Mouse (Mus musculus) thymus, adult 18-20 months (tissue): ENCODE data around the gene Zc3h18.

Experiments
- DNase-seq, 2 experiments: peaks; one replicate each; pipeline ENCODE4 v3.0.0; 2022; ENCODE audit warnings: mixed read lengths in 2 of 2

The Zc3h18 gene

DNA sequence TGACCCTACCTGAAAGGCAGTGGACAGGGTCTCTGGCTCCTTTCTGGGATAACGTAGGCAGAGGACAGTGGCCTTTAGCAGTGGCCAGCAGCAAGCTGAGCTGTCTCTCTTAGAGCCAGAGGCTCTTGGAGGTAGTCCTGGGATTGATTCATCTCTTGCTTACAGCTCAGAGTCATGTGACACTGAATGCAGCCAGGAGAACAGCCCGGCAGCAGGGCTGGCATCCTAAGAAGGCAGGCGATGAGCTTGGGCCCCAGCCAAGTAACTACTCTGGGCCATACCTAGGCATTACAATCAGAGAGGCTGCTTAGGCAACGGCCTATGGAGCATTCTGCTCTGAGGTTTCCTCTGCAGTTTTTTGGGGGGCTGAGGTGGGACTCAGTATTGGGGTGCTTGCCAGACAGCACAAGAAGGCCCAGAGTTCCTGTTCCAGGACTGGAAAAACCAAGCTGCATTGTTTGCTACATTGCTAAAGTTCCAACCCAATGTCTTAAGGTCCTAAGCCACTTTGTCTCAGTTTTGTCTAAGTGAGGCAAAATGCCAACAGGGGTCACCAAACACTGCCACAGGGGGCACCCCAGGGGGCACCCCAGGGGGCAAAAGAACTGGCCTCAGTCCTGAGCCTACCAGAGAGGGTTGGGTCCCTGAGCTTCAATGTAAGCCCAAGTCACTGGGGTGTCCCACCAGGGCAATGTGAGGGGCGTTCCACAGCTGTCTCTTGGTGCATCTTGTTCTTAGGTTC lies 28.4 kb upstream of the Zc3h18 start:
- DNase-seq, result no peak

DNA sequence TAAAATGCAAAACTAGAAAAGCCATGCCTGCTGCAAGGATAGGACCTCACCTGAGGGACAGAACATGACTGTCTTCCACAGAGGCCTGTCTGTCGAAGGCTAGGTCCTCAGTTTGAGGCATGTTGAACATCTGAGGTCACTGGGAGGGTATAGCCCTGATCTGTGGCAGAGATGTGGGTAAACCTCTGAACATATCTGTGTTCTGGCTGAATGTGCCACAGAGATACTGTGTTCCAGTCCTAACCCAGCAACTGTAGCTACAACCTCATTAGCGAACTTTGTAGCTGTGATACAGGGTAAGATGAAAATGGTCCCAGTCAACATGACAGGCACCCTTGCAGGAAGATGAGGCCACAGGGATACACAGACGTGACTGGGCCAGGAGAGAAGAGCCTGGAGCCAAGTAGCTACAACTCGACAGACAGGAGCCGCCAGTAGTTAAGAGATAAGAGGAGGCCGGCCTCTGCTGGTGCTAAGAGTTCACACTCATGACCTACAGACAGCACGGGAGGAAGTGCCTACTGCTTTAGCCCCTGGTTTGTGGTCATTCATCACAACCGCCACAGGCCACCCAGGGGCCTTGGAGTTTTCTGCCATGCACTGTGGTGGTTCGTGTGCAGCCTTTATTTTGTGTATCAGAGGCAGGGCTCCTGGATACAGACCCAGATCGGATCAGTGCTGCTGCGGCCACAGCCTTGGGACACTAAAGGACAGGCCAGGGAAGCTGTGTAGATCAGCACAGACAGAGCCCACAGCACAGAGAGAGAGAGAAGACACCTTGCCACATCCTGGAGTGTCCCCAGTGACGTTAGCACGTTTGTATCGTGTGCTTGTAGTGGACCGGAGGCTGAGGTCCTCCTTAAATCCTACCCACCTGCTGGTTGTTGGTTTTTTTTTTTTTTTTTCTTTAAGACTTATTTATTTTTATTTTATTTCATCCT lies 26.8 kb upstream of the Zc3h18 start:
- DNase-seq, result no peak

DNA sequence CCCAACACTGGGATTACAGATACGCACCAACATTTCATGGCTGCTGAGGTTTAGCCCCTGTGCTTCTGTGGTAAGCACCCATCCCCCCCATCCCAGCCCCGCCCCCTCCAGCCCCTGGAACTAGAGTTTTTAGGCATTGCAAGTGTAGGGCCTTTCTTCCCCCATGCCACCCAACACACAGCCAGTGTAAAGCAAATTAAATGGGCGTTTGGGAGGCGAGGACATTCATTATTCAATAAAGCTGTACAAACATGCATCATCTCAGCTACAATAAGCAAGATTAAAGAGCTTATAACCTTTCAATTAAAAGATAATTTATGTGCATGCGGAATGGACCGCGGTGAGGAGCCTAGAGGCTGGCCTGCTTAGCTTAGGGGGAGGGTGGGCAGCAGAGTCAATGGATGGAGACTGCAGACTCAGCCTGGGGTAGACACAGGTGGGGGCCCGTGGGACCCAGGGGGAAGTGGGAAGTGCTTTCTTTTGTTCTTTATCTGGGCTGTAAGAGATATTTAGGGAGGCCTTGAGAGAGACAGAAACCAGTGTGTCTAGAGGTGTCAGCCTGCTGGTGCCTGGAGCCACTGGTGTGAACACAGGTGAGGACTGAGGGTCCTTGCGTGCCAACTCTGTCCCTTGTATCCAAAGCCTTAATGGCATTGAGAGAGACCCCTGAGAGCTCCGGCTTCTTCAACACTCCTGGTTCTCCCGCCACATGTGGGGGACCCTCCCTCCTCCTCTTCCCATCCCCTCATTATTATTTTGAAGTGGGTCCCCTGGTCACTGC lies 25.9 kb upstream of the Zc3h18 start:
- DNase-seq, result no peak

DNA sequence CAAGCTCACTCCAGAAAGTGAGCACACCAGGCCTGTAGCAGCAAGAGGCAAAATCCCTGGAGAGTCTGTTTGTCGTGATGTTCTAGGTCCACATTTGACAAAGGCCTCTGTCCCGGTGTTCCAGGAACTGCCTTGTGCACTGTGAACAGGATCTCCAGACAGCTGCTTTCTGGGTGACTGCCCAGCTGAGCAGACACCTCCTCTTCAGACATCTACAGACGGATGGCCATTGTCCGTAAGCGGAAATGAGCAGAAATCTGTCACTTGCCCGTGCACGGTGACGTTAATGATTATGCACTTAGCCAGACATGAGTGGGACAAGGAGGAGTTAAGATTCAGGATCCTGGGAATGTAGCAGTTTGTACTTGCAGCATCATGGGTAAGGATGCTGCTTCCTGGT lies 22.3 kb upstream of the Zc3h18 start:
- DNase-seq, result no peak

DNA sequence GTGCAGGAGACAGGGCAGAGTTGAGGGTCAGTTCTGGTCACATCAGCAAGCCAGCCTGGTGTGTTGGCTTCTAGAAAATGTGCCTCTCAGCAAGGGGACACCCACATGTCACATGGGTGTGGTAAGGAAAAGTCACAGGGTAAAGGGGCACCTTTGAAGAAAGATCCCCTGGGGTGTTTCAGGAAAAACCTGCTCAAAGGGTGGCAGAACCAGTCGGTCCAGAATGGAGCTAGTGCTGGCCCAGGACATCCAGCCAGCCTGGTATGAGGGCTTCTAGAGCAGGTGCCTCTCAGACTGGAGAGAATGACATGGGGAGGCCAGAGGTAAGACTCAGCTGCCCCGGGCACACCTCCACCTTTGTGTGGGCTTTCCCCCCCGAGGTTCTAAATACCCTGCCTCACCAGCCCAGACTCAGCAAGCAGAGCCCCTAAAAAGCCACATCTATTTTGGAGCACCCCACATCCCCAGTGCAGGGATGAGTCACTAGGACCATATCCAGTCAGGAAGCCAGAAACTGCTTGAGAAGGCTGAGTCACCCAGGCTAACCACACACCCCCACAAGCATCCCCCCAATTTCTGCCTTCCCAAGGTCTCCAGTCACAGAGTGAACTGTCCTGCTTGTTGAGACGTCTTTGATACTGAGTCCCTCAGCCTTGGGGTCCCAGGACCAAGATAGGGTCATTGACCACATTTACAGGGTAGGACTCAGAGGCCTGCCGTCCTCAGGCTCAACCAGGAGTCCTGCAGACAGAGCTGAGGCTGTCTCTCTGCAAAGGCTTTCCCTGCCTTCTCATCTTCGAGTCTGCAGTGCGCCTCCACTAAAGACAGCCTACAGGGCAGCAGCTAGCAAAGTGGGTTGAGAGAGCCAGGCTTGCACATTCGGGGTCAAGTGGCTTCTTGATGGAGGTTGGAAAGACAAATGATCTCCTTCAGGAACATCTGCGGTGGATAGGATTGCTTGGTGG lies 20.5 kb upstream of the Zc3h18 start:
- no peak for DNase-seq

DNA sequence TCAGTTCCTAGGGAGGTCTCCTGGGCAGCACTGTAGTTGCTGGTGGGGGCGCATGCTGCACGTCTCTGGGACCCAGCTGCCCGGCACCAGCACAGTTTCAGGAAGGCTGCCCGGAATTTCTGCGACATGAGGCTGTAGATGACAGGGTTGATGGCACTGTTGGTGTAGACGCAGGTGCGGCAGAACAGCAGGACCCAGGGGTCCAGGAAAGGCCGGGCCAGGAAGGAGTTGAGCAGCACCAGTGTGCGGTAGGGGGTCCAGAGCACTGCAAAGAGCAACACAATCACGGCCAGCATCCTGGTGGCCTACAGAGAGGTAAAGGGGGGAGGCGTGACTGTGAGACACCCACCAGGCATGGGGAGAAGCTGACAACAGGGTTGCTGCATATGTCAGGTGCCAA lies 19.2 kb upstream of the Zc3h18 start:
- DNase-seq, result no peak

DNA sequence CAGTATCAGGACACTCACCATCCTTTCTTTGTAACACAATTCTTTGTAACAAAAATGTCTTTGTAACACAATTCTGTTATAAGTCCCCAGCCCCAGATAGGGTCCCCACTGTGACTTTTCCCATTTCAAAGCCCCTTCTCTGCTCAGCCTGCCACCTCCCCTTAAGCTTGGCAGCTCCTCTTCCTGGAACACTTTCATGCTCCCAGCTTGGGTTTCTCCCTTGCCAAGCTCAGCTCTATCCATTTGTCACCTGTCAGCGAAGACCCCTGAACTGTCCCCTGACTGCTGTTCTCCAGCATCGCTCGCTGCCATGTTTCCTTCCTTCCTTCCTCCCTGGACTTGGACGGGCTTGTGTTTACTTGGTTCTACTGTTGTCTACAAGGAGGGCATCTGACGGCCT lies 18.8 kb upstream of the Zc3h18 start:
- DNase-seq, result no peak

DNA sequence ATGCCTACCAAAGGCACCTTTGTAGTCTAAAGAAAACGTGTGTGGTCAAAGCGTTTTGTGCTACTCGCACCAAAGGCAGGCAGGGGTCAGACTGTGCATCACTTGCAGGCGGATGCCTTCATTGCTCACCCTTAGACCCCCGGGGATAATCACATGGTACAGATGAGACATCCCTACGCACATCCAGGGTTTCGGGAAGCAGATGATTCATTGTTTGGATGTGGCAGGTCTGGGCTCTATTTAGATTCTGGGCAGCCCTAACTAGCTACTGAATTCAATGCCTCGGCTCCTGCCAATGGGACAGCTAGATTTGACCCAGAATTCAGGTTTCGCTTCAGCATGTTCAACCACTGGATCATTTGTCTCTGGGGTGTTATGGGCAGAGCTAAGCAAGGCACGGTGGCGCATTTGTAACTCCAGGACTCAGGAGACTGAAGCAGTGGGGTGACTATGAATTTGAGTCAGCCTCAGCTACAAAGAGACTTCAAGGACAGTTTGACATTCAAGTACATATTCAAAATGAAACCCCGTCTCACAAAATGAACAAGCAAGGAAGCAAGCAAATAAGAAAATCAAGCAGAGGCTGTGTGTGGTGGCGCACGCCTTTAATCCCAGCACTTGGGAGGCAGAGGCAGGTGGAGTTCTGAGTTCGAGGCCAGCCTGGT lies 17.2 kb upstream of the Zc3h18 start:
- no peak for DNase-seq

DNA sequence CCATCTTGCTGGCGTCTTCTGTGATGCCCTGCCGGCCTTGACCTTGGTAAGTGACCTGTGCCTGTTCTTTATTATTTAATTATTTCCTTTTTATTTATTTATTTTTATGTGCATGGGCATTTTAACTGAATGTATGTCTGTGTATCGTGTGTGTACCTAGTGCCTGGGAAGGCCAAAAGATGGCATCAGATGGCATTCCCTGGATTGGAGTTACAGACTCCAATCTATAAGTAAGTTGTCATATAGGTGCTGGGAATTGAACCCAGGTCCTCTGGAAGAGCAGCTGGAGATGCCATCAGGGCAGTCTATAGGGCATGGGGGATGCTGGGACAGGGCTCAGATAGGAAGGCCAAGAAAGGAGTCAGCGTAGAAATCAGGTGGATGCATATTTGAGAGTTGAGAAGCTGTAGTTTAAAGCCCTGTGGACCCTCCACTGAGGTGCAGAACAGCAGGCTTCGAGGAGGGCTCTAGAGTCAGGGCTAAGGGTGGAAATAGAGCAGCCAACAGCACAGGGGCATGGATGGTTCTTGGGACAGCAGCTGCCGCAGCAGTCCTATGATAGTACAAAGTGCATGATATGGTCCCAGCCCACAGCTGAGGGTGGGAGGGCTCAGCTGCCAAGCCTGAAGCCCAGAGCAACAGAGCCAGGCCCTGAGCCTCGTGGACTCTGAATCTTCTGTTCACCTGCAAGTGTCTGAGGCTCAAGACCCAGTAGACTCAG lies 15.6 kb upstream of the Zc3h18 start, which contains the start of gene Trhr2:
Gene Trhr2 (minus strand): TSS at position 51 of the 721 bp plus-strand sequence.
- no peak for DNase-seq

DNA sequence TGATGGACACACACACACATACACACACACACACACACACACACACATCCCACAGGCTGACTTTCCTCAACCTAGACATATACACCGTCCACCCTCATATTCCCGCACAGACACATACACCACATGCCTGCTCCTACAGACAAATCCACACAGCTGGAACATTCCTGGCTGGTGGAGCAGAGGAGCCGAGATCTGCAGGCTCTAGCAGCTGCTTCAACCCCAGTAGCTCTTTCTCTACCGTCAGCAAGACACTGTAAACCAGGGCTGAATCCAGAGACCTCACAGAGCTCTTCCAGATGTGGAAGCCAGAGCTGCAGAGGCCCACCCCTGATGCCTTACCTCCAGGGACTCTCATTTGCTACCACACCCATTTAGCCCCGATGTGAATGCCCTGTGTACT lies 14.1 kb upstream of the Zc3h18 start:
- DNase-seq, result no peak

DNA sequence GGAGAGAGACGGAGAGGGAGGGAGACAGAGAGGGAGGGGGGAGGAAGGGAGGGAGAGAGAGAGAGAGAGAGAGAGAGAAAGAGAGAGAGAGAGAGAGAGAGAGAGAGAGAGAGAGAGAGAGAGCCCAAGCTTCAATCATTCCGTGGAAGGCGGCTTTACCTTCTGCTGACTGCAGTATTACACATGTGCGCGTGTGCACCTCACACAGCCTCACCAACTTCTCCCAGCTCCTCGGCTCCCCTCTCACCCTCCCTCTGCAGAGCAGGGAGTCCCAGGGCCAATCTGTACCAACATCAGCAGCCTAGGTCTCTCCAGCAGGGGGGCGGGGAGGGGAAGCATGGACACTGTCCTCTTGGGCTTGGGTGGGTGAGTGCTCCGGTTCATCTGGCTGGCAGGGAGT lies 13.4 kb upstream of the Zc3h18 start:
- DNase-seq, result no peak

DNA sequence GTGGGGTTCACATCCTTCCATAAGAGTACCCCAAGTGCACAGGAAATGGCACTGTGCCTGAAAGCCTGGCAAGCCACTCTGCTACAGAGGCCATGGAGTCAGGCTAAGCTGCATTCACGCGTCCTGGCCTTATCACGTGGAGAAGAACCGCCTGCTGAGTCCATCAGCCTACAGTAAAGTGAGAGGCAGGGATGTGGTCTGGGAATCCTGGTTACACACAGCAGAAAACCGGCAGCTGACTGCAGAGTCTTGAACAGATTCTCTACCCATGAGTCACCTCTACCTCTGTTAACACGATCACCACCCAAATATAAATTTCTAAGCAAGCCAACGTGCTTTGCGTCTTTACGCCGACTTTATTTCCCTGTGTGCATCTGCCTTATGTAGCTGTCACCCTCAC lies 7.9 kb upstream of the Zc3h18 start:
- DNase-seq, result no peak

DNA sequence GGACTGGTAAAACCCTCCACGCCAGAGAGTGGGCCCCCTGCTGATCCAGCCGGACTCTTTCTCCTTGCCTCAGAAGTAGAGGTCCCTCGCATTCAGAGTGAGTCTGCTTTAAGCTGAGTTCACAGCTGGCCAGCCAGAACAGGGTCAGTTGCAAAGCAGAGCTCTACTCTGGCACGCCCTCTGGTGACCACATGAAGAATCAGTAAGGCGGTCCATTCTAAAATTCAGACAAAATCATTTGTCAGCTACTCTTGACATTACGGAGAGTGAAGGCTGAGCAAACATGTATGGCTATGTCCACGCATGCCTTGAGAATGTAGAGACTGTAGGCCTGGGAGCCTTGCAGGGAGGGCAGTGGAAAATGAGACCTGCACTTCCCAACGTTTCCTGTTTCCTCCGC lies 6.7 kb upstream of the Zc3h18 start:
- DNase-seq, result no peak

DNA sequence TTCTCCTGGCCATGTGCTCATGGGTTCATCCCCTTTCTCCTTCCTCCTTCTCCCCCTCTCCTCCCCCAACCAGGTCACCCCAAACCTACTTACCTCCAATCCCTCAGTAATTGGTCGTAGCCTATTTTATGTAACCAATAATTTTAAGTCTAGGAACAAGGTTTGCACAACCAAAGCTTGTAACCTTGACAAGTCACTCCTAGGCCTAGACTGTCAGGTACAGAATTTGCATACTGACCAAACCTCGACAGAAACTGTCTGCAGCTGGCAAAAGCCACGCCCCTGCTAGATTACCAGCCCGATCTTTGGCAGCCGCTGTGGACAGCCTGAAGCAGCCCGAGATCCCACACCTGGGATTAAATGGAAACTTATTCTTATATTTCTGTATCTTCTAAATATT lies 4.7 kb upstream of the Zc3h18 start:
- no peak for DNase-seq

DNA sequence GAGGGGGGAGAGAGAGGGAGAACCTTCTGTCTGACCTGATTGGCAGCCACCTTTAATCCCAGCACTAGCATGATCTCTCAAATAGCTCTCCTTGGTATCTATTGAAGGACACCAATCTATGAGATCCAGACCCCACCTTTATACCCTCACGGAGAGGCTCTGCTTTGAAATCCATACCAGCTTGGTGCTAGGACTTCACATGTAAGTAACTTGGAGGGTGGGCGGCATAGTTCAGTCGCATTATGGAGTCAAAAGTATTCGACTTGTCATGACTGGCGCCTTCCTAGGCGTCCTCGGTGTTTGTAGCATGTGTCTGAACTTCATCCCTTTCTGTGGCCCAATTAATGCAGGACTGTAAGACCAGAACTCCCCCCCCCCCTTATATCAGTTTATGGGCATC lies 1.1 kb upstream of the Zc3h18 start:
- DNase-seq, result no peak

DNA sequence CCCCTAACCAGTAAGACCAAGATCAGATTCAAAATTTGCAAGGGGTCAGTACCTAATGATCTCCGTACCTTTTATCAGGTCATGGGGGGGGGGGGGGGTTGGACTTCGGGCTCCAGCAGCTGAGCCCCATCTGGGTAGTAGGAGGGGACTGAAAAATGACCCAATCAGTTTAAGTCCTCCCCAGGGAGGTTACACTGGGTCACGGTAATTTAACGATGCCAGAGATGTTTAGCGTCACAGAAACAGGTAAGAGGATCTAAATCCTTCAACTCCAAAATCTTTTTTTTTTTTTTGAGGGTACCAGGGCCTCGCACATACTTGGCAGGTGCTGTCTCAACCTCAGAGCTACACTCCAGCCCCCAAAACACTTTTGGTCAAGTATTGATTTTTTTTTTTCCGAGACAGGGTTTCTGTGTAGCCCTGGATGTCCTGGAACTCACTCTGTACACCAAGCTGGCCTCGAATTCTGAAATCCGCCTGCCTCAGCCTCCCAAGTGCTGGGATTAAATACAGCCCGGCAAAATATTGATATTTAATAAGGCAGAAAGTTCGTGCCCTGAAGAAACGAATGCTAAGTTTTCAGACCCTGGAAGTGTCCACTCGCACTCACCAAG lies 551 bp upstream of the Zc3h18 start:
- DNase-seq, result no peak

DNA sequence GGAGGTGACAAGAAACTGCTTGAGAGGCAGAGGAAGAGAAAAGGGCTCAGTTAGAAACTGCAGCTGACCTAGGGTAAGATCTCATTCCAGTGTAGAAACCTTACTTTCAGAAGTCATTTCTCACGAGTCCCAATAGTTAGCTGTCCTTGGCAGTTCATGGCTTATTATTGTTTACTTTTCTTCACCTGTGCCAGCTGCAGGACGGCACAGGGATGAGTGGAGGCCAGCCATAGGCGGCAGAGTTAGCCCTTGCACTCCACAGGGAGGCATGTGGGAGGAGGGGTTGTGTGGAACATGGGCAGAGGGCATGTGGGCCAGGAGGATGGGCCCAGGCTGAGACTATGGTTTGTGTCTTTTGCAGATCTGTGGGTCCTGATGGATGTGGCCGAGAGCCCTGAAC lies 6.6 kb downstream of the Zc3h18 start:
- DNase-seq, result no peak

DNA sequence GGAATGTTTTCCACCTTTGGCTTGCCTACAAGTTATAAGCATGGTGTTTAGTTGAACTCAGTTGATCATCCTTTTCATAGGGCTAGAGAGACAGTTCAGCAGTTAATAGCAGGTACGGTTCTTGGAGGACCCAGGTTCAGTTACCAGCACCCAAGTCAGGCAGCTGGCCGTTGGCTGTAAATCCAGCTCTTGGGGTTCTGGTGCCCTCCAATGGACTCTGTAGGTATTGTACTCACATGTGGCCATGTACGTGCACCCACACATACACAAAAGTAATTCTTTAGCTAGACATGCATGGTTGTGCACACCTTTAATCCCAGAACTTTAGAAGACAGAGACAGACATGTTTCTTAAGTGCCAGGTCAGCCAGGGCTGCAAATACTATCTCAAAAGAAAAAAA lies 12.9 kb downstream of the Zc3h18 start:
- DNase-seq, result no peak

DNA sequence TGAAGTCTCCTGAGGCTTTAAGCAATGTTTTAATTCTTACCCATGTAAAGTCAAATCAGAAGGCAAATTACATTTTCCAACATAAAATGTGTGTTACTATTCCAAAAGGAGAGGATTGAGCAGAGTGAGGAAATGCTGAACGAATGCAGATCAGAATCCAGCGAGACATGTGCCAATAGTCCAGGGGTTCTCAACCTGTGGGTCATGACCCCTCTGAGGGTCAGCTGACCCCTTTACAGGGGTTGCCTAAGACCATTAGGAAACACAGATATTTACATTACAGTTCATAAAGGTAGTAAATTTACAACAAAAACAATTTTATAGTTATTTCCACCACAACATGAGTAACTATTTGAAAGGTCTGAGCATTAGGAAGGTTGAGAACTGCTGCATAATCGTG lies 14.3 kb downstream of the Zc3h18 start:
- no peak for DNase-seq

DNA sequence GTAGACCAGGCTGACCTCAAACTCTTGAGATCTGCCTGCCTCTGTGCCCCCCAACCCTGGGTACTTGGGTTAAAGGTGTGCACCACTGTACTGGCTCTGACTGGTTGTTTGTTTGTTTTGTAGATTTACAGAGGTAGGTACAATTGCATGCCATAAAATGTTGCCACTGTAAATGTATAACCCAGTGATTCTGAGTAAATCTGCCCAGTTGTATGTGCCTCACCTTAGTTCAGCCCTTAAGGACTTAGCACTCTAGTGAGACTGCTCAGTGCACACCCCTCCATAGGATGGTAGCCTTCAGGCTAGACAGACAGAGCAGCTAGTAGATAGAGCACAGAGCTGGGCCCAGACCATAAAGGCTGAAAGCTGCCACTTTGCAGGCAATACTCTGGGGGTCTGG lies 17.3 kb downstream of the Zc3h18 start:
- DNase-seq, result no peak
